Mouse (Mus musculus): ENCODE data around the gene Foxn3. TPM values are rescaled to one million over a fixed set of nuclear protein-coding genes. Genes with fewer than 3 reads are reported as not detected.
A peak's percentile ranks its signal among the peaks of the same experiment; 100 is the strongest.

Gene Foxn3
- 5.8 TPM for polyA plus RNA-seq (2012; fragmentation: generic; extraction: Trizol)

DNA sequence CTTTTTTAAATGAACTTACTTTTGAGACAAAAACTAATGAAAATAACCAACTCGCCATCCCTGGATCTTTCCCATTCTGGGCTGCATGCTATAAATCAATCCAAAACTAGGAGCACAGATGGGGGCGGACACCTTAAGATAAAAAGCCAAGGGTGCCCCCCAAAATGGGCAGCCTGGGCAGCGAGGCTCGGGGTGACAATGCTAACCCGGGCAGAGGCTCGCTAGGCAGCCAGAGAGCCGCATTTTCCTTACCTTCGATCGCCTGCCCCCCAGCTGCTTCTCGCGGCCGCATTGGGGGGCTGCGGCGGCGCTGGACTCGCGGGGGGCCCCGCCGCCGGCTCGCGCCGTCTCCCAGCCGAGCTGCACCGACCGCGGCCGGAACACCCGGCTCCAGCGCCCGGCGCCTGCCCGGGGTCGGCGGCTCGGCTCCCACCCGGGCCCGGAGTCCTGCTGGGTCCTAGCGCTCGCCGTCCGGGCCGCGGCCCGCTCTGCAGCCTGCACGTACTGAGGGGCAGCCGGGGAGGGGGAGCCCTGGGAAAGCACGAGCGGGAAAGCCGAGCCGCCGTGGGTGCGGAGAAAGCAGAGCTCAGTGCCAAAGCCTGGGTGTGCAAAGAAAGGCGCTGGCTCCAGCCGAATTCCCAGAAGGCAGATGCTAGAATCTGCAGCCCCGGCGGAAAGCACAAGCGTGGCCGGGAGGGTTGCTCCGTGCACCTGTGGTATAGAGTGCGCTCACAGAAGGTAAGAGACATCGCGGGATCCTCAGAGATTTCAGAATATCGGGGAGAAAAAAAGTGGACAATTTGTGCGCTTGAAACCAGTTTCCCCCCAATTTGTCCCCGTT is at the start of gene Foxn3:
Foxn3 (minus strand) TSS at position 364 of the 841 bp plus-strand sequence.
- peak within 1 kb of the TSS; percentile 76 for H3K4me3 ChIP-seq
- TF ChIP-seq POLR2A (IDR thresholded peaks at IDR 0.05; ENCODE audit: insufficient read length, low read depth): peak; percentile 53
- TF ChIP-seq USF1 (IDR thresholded peaks at IDR 0.05; ENCODE audit: low read depth): no peak
- TF ChIP-seq POLR2AphosphoS2 (IDR thresholded peaks at IDR 0.05; ENCODE audit: insufficient read length, low read depth): no peak
- no peak for TF ChIP-seq TCF3 (IDR thresholded peaks at IDR 0.05; ENCODE audit: insufficient read length, low read depth)
- TF ChIP-seq MYOG (IDR thresholded peaks at IDR 0.05; ENCODE audit: control insufficient read depth in 1 of 3, insufficient read depth in 1 of 3, insufficient read length in 2 of 3, low read depth in 2 of 3): peak in 1 of 3 experiments; percentile 40
- TF ChIP-seq MYOD1 (IDR thresholded peaks at IDR 0.05; ENCODE audit: control insufficient read depth in 1 of 3, insufficient read length in 2 of 3, low read depth in 2 of 3): peak in 1 of 3 experiments; percentile 2
- no peak for TF ChIP-seq REST (IDR thresholded peaks at IDR 0.05; ENCODE audit: insufficient read depth, insufficient read length)
- no peak for TF ChIP-seq MAX (IDR thresholded peaks at IDR 0.05; ENCODE audit: low read depth)
- TF ChIP-seq E2F4 (IDR thresholded peaks at IDR 0.05; ENCODE audit: insufficient read depth): no peak
- no peaks in the 10 kb centered on the region for H3K27me3 ChIP-seq (ENCODE audit: control insufficient read depth, insufficient read depth, insufficient read length)
- H3ac ChIP-seq (ENCODE audit: control insufficient read depth, insufficient read length): peak within 1 kb of the TSS; percentile 32
- H3K36me3 ChIP-seq (ENCODE audit: control insufficient read depth, insufficient read depth): no peaks in the 10 kb centered on the region
- H3K4me2 ChIP-seq (ENCODE audit: low read depth): peak within 1 kb of the TSS; percentile 91
- H3K79me2 ChIP-seq (ENCODE audit: control insufficient read depth, insufficient read depth): no peaks in the 10 kb centered on the region

DNA sequence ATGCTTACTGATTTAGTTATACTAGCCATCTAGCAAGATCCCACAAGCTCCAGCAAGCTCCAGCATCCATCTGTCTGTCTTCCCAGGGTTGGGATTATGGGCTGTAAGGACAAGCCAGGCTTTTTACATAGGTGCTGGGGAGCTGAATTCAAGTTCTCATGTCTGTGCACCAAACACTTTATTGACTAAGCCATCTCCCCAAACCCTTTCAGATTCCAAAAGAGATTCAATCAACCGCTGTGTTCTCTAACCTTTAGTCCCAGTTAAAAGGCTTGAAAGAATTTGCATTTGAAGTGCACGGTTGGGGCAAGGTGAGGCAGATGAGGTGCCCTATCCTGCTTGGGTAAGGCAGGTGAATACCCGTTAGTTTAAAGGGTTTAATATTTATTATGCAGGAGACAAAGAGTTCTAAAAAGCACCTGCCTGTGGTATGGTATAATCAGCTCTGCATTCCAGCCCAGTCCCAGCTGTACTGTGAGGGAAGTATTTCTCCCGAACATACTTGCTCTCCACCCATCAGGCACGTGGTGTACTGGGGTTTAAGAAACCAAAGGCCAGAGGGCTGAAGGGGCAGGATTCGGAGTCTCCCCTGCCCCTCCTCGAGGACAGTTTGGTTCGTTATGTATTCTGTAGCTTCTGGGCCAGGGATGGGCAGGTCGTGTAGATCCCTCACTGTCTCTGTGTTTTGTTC is 48.9 kb upstream of the Foxn3 start:
- H3ac ChIP-seq (ENCODE audit: control insufficient read depth, insufficient read length): no peak overlapping the region
- no peak overlapping the region for H3K4me2 ChIP-seq (ENCODE audit: low read depth)
- no peaks in the 10 kb centered on the region for H3K36me3 ChIP-seq (ENCODE audit: control insufficient read depth, insufficient read depth)
- H3K27me3 ChIP-seq (ENCODE audit: control insufficient read depth, insufficient read depth, insufficient read length): peaks cover 26% of the 10 kb centered on the region
- no peak overlapping the region for H3K4me3 ChIP-seq
- no peaks in the 10 kb centered on the region for H3K79me2 ChIP-seq (ENCODE audit: control insufficient read depth, insufficient read depth)
- TF ChIP-seq POLR2A (IDR thresholded peaks at IDR 0.05; ENCODE audit: insufficient read length, low read depth) (no peak), POLR2AphosphoS2 (IDR thresholded peaks at IDR 0.05; ENCODE audit: insufficient read length, low read depth) (no peak), REST (IDR thresholded peaks at IDR 0.05; ENCODE audit: insufficient read depth, insufficient read length) (no peak), USF1 (IDR thresholded peaks at IDR 0.05; ENCODE audit: low read depth) (peak; percentile 15), MAX (IDR thresholded peaks at IDR 0.05; ENCODE audit: low read depth) (no peak), MYOG (IDR thresholded peaks at IDR 0.05; ENCODE audit: control insufficient read depth in 1 of 3, insufficient read depth in 1 of 3, insufficient read length in 2 of 3, low read depth in 2 of 3) (no peak), MYOD1 (IDR thresholded peaks at IDR 0.05; ENCODE audit: control insufficient read depth in 1 of 3, insufficient read length in 2 of 3, low read depth in 2 of 3) (no peak)

DNA sequence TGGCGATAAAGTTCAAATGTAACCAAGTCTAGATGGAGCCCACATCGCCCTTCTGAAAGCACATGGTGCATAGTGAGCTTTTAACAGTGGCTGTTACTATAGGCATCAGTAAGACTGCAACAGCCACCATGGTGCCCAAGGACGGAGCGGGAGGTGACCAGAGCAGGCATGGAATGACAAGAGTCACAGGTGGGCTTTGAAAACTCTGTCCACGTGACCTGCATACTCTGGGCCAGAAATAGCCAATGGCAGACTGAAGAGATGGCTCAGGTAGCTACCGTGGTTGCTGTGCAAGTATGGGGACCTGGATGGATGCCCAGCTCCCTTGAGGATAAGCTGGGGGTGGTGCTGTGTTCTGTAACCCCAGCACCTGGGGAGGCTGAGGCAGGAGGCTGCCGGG is 47.5 kb upstream of the Foxn3 start:
- no peak for TF ChIP-seq POLR2A (IDR thresholded peaks at IDR 0.05; ENCODE audit: insufficient read length, low read depth)
- TF ChIP-seq CEBPB (IDR thresholded peaks at IDR 0.05; ENCODE audit: insufficient read depth, poor library complexity, severe bottlenecking): no peak
- no peak for TF ChIP-seq REST (IDR thresholded peaks at IDR 0.05; ENCODE audit: insufficient read depth, insufficient read length)
- TF ChIP-seq POLR2AphosphoS2 (IDR thresholded peaks at IDR 0.05; ENCODE audit: insufficient read length, low read depth): no peak
- no peak for TF ChIP-seq SRF (IDR thresholded peaks at IDR 0.05; ENCODE audit: control insufficient read depth, insufficient read length, low read depth)
- no peak for TF ChIP-seq USF1 (IDR thresholded peaks at IDR 0.05; ENCODE audit: low read depth)
- no peak for TF ChIP-seq MYOD1 (IDR thresholded peaks at IDR 0.05; ENCODE audit: control insufficient read depth in 1 of 3, insufficient read length in 2 of 3, low read depth in 2 of 3)
- no peak for TF ChIP-seq TCF3 (IDR thresholded peaks at IDR 0.05; ENCODE audit: insufficient read length, low read depth)
- TF ChIP-seq TCF12 (IDR thresholded peaks at IDR 0.05; ENCODE audit: insufficient read depth, poor library complexity, severe bottlenecking): no peak
- H3K4me3 ChIP-seq: no peak overlapping the region
- no peaks in the 10 kb centered on the region for H3K79me2 ChIP-seq (ENCODE audit: control insufficient read depth, insufficient read depth)

DNA sequence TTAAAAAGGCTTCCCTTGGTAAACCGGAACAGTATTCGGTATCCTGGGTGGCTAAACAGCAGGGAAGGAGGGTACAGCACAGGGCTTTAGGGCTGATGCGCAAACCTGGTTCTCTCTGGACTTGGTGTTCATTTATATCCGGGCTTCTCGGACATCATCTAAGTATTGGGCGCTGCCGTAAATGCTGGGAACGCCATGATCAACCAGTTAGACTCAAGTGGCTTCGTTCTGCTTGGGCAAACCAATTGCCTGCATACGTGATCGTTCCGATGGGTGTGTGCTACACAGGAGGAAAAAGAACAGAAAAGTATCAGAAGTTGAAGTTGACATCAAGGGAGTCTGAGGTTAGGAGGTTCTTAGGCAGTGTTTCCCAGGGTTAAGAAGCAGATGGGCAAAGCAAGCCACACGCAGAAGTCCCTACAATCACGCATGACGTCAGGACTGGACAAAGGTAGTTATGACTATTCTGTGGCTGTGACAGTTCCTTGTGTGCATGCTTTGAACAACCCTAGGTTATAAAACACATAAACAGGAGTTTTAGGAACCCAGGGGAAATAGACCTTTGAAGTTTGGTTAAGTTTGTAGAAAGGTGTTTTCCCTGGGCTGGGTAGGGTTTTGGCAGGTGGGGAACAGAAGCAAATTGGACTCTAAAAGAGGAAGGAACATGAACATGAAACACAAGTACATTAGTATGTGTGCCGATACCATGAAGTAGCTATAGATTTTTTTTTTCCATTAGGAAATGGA is 46.9 kb upstream of the Foxn3 start:
- Histone ChIP-seq H3K79me2 (ENCODE audit: control insufficient read depth, insufficient read depth) (no peaks in the 10 kb centered on the region), H3K4me3 (no peak overlapping the region), H3K27me3 (ENCODE audit: control insufficient read depth, insufficient read depth, insufficient read length) (peaks cover 13% of the 10 kb centered on the region), H3ac (ENCODE audit: control insufficient read depth, insufficient read length) (no peak overlapping the region), H3K36me3 (ENCODE audit: control insufficient read depth, insufficient read depth) (no peaks in the 10 kb centered on the region), H3K4me2 (ENCODE audit: low read depth) (no peak overlapping the region)
- TF ChIP-seq REST (IDR thresholded peaks at IDR 0.05; ENCODE audit: insufficient read depth, insufficient read length) (no peak), USF1 (IDR thresholded peaks at IDR 0.05; ENCODE audit: low read depth) (no peak), MYOG (IDR thresholded peaks at IDR 0.05; ENCODE audit: control insufficient read depth in 1 of 3, insufficient read depth in 1 of 3, insufficient read length in 2 of 3, low read depth in 2 of 3) (no peak), SRF (IDR thresholded peaks at IDR 0.05; ENCODE audit: control insufficient read depth, insufficient read length, low read depth) (no peak), E2F4 (IDR thresholded peaks at IDR 0.05; ENCODE audit: insufficient read depth) (no peak), TCF12 (IDR thresholded peaks at IDR 0.05; ENCODE audit: insufficient read depth, poor library complexity, severe bottlenecking) (no peak), CEBPB (IDR thresholded peaks at IDR 0.05; ENCODE audit: insufficient read depth, poor library complexity, severe bottlenecking) (no peak), MAX (IDR thresholded peaks at IDR 0.05; ENCODE audit: low read depth) (no peak), POLR2A (IDR thresholded peaks at IDR 0.05; ENCODE audit: insufficient read length, low read depth) (no peak), POLR2AphosphoS2 (IDR thresholded peaks at IDR 0.05; ENCODE audit: insufficient read length, low read depth) (no peak), TCF3 (IDR thresholded peaks at IDR 0.05; ENCODE audit: insufficient read length, low read depth) (no peak)

More for the DNA sequence above, 47.5 kb upstream of the Foxn3 start:
- peaks cover 17% of the 10 kb centered on the region for H3K27me3 ChIP-seq (ENCODE audit: control insufficient read depth, insufficient read depth, insufficient read length)
- H3K36me3 ChIP-seq (ENCODE audit: control insufficient read depth, insufficient read depth): no peaks in the 10 kb centered on the region
- H3K4me2 ChIP-seq (ENCODE audit: low read depth): no peak overlapping the region
- no peak overlapping the region for H3ac ChIP-seq (ENCODE audit: control insufficient read depth, insufficient read length)

Measured in myocyte (in vitro differentiated cells).